Comparison of ENCODE assay signal across 9 mouse cellular contexts in genomic region chr1:172119720-172120119, GRCm38 (mm10). TPM values are rescaled to one million over a fixed set of nuclear protein-coding genes. Genes with fewer than 3 reads are reported as not detected.
DNase-seq lines count a peak whose midpoint lies in the region; ATAC-seq and TF ChIP-seq lines count a peak whose summit lies in the region.
"Had no signal": no experiment of that assay in that cellular context is flagged by ENCODE, and none has a peak within 500 bp of the region (broad histone marks: within the 10 kb centered on the region; RNA-seq: fewer than 3 reads in every experiment).

No protein-coding gene starts in this region.

- in situ Hi-C loops in Patski (cut with MboI; ENCODE audit: low pct_unique_long_range_greater_than_20kb): loop anchor here (5.0 kb wide), 1 partner anchor 193 kb away; no protein-coding TSS in a partner anchor

- peak; percentile 30 for DNase-seq in ovary, postnatal 14 days (ENCODE audit: low spot score)
- no peak for DNase-seq in ovary, postnatal 10 days (ENCODE audit: low spot score)
- no peak for DNase-seq in Patski (ENCODE audit: low read depth, low spot score)
- peak; percentile 54 for DNase-seq in cerebellum, adult 9-11 months
- peak; percentile 39 to 63 for DNase-seq in left cerebral cortex, postnatal 25 days (ENCODE audit: low spot score in 2 of 2)
- peak; percentile 83 for DNase-seq in retina, embryonic 14.5 days (ENCODE audit: low spot score)
- DNase-seq in spleen, postnatal 4 days (ENCODE audit: low spot score in 2 of 2): no peak

- POLR2A ChIA-PET in Patski (lab: Charles Lee): interaction anchor here (0.9 kb wide), 2 partner anchors 77 to 190 kb away, joined by 3 read pairs; no protein-coding TSS in a partner anchor

- CTCF ChIA-PET in Patski (lab: Charles Lee): interaction anchor here (0.6 to 5.1 kb wide), 29 partner anchors 10 to 237 kb away, joined by 3 to 43 read pairs (median 4); partner anchors contain the start of genes Copa and Ncstn

- ATAC-seq in Patski: no peak
- ATAC-seq in granulocyte monocyte progenitor cell, adult 5-6 weeks (replicated peaks; ENCODE audit: poor library complexity, severe bottlenecking): peak; percentile 77

- intact Hi-C loops in left cerebral cortex, postnatal 25 days (cut with DNase I): loop anchor here (1.0 kb wide), 1 partner anchor 191 kb away; no protein-coding TSS in a partner anchor

- H3K27me3 ChIP-seq in Patski: no peaks in the 10 kb centered on the region
- H3K27me3 ChIP-seq: hindbrain, embryonic 15.5 days had no signal

- peak; percentile 85 for TF ChIP-seq CTCF in Patski (IDR thresholded peaks at IDR 0.05)

RNA-seq across cellular contexts. Expression of gene Pex19, which starts 6.8 kb away (rescaled TPM):
- 104 TPM for polyA plus RNA-seq in Patski (2021)
- 28.3 and 40.3 TPM in 2 replicates for total RNA-seq in granulocyte monocyte progenitor cell, adult 5-6 weeks (2014; fragmentation: Nextera tagmentation)
- 35.8 and 47.3 TPM in 2 replicates for total RNA-seq in granulocyte monocyte progenitor cell, adult 5-6 weeks (2017)
- total RNA-seq in left cerebral cortex, postnatal 25 days (2021): 10 to 100 TPM; 95.2 to 97.2 TPM

RNA-seq across cellular contexts. Expression of gene Dcaf8, which starts 28.2 kb away (rescaled TPM):
- 162 TPM for polyA plus RNA-seq in Patski (2021)
- total RNA-seq in granulocyte monocyte progenitor cell, adult 5-6 weeks (2014; fragmentation: Nextera tagmentation): 68.0 and 76.2 TPM in 2 replicates
- 107 and 114 TPM in 2 replicates for total RNA-seq in granulocyte monocyte progenitor cell, adult 5-6 weeks (2017)
- total RNA-seq in left cerebral cortex, postnatal 25 days (2021): 100 to 1,000 TPM; 105 to 108 TPM

RNA-seq across cellular contexts. Expression of gene Ncstn, which starts 37.1 kb away (rescaled TPM):
- polyA plus RNA-seq in Patski (2021): 144 TPM
- total RNA-seq in granulocyte monocyte progenitor cell, adult 5-6 weeks (2014; fragmentation: Nextera tagmentation): 63.1 and 77.4 TPM in 2 replicates
- total RNA-seq in granulocyte monocyte progenitor cell, adult 5-6 weeks (2017): 29.3 and 38.9 TPM in 2 replicates
- 10 to 100 TPM; 68.3 to 70.8 TPM for total RNA-seq in left cerebral cortex, postnatal 25 days (2021)

RNA-seq across cellular contexts. Expression of gene Copa, which starts 37.4 kb away (rescaled TPM):
- 181 TPM for polyA plus RNA-seq in Patski (2021)
- 183 and 188 TPM in 2 replicates for total RNA-seq in granulocyte monocyte progenitor cell, adult 5-6 weeks (2014; fragmentation: Nextera tagmentation)
- total RNA-seq in granulocyte monocyte progenitor cell, adult 5-6 weeks (2017): 175 and 184 TPM in 2 replicates
- 100 to 1,000 TPM; 146 to 154 TPM for total RNA-seq in left cerebral cortex, postnatal 25 days (2021)

Comparison
In these comparisons a context has a peak if more than half of its experiments do, and no peak if none do; other contexts are left out.
1. DNase-seq: peak in ovary, postnatal 14 days (single experiment), cerebellum, adult 9-11 months (single experiment), left cerebral cortex, postnatal 25 days (2 of 2) and retina, embryonic 14.5 days (single experiment); none in ovary, postnatal 10 days (single experiment), Patski (single experiment) and spleen, postnatal 4 days (0 of 2).